Mouse (Mus musculus): ENCODE results near the gene Dapk1. TPM values are rescaled to one million over a fixed set of nuclear protein-coding genes. Genes with fewer than 3 reads are reported as not detected.

The Dapk1 gene
- polyA plus RNA-seq (2012; rRNA removed) = 122 and 135 TPM in 2 replicates

DNA sequence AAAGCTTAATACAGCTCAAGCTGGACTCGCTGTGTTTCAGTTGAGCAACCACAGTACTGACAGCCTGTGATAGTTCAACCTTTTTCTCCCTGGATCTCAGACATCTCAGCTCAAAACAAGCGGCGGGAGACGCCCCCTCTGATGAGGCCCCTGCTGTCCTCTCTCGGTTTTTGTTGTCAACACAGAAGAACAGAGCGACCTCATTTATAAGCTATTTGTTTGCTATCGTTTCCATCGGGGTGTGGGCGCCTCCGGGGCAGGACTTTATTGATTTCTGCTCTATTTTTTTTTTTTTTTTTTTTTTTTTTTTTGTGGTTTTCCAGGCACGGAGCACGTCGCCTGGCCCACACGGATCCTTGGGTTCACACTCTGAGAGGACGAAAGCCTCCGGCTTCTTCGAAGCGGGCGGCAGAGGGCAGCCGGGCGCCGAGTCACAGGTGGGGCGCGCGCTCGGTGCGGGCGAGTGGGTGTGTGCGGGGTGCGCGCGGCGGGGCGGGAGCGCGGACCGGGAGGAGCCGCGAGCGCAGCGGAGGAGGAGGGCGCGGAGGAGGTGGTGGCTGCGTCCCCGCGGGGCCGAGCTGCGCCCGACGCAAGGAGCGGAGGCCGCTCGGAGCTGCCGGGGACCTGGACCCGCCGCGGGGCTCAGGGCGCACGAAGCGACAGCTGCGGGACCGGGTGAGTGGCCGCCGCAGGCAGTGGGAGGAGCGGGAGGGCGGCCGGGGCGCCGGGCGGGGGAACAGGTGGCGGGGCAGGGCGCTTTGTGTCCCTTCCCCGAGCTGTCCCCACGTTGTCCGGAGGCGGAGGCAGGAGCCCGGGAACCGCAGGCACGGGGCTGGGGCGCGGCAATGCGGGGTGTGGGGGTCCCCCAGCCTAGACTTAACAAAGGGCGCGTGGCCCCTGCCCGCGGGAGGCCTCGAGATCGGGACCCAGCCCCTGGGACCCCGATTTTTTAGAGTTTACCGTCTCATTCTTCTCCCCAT is at the start of gene Dapk1:
Dapk1 (plus strand) TSS at position 512 of the 980 bp plus-strand sequence.

DNA sequence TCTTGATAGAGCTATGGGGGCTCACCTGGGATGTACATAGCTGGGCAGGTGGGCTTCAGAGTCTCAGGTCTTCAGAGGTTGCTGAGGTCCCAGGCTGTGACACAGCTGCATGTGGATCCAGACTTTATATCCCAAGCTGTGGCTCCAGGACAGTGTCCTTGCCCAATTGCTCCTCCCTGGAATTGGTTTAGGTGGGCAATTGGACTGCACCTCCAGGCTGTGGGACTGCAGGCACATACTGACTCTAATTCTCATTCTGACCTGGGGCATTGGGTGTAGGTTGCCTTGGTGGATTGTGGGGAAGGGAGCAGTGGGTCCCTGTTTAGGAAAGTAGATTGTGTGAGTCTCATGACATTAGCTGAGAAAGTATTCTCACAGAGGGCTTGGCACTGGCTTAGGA is 184.5 kb downstream of the Dapk1 start, which contains the start of gene BC051665:
BC051665 (minus strand) TSS at position 101 of the 400 bp plus-strand sequence.

DNA sequence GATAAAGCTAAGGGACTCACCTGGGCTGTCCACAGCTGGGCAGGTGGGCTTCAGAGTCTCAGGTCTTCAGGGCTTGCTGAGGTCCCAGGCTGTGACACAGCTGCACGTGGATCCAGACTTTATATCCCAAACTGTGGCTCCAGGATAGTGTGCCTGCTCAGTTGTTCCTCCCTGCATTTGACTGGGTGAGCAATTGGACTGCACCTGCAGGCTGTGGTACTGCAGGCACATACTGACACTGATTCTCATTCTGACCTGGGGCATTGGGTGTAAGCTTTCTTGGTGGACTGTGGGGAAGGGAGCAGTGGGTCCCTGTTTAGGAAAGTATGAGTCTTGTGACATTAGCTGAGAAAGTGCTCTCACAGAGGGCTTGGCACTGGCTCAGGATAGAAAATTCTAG is 201.0 kb downstream of the Dapk1 start, which contains the start of gene Ctsll3:
Ctsll3 (minus strand) TSS at position 101 of the 400 bp plus-strand sequence.

Other genes with a start within 250 kb of the Dapk1 start
- gene BC051665, start 184.4 kb downstream of the Dapk1 start, polyA plus RNA-seq (2012; rRNA removed) = not detected in 2 replicates
- not detected in 2 replicates for gene Ctsll3, start 200.9 kb downstream of the Dapk1 start, polyA plus RNA-seq (2012; rRNA removed)